Mouse (Mus musculus) ES-Bruce4 (cell line): ENCODE results near the gene Asb5.

ENCODE experiments used
- CTCF ChIP-seq: IDR thresholded peaks from one replicate; pipeline ENCODE4 v1.8.1; 2011; ENCODE audit warnings: low read depth, low read length
- POLR2A ChIP-seq: IDR thresholded peaks from one replicate; pipeline ENCODE4 v1.8.1; 2011; ENCODE audit warnings: low read length; ENCODE audit not compliant: insufficient read depth

DNA sequence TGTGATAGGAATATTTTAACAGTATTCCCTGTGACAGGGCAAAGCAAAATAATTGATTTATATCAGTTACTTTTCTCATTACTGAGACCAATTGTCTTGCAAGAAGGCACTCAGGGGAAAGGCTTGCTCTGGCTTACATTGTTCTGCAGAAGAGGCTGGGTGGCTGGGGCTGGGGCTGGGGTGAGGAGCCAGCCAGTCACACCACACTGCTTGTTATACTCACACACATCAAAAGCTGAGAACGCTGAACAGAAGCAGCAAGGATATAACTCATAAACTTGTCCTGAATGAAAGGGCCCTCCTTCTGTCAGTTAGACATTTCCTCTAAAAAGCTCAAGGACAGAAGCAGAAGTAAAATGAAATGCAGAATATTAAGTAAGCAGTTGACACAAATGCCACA lies 53.5 kb downstream of the Asb5 start:
- TF ChIP-seq CTCF (no peak), POLR2A (no peak)
